Mouse (Mus musculus) spleen, postnatal 36 days (tissue): ENCODE results near the gene Rffl.
A peak's percentile ranks its signal among the peaks of the same experiment; 100 is the strongest.

Source experiments
- DNase-seq, 2 experiments: peaks; one replicate each; pipeline ENCODE4 v3.0.0; 2022; ENCODE audit warnings: low spot score in 2 of 2, mixed read lengths in 1 of 2

The Rffl gene

DNA sequence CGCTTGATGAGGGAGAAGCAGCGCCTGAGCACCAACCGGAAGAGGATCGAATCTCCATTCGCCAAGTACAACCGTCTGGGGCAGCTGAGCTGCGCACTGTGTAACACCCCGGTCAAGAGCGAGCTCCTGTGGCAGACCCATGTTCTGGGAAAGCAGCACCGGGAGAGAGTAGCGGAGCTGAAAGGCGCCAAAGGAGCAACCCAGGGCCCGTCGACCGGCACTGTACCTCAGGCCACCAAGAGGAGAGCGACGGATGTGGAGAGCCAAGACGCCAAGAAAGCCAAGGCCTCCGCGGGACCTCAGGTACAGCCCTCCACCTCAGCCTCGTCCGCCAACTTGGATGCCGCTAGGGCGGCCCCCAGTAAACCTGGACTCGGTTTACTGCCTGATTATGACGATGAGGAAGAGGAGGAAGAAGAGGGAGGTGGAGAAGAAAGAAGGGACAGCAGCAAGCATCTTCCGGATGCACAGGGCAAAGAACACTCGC, 106.5 kb downstream of the Rffl start:
- no peak for DNase-seq

DNA sequence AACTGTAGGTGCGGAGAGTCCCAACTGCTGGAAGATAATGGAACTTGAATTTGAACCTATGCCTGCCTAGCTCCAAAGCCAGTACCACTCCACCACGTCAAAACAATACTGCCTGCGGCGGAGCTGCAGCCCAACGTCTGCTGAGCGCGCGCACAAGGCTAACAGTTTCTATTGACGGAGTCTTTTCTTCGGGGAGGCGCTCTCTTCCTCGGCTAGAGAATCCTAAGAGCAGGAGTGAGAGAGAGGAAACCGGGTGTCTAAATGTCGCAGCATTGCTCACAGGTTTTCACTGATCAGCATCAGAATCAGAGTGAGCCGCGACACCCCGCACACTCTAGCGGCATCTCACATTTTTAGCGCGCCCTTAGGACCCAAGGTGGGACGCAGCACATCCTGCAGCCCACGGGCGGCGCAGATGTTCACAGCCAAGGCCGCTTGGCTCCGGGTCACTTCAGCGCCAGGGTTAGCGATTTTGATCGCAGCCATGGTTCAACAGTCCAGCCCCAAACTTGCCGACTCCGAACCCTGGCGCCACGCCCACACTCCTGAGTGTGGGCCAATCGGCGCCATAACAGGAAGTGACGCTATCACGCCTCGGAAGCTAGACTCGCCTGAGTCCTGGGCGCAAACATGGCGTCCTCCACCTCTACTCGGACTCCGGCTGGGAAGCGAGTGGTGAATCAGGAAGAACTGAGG, 107.1 kb downstream of the Rffl start, which contains the start of the genes Cct6b and Zfp830:
Gene Cct6b (minus strand): TSS at position 580 of the 696 bp plus-strand sequence.
Gene Zfp830 (plus strand): TSS at position 604 of the 696 bp plus-strand sequence.
- peak; percentile 91 to 94 for DNase-seq

DNA sequence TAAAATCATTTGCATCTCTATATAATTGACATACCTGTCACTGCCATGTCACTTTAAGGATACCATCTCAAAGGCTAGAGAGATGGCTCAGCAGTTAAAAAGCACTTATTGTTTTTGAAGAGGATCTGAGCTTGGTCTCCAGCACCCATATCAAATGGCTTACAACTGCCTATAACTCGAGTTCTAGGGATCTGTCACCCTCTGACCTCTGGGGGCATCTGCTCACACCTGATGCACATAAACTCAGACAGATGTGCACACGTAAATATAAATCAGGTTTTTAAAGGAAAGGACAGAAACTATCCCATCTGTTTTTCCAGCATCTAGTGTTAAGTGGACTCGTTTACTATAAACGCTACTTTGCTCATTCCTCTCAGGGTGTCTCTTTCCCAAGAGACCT, 107.7 kb downstream of the Rffl start:
- DNase-seq: no peak

DNA sequence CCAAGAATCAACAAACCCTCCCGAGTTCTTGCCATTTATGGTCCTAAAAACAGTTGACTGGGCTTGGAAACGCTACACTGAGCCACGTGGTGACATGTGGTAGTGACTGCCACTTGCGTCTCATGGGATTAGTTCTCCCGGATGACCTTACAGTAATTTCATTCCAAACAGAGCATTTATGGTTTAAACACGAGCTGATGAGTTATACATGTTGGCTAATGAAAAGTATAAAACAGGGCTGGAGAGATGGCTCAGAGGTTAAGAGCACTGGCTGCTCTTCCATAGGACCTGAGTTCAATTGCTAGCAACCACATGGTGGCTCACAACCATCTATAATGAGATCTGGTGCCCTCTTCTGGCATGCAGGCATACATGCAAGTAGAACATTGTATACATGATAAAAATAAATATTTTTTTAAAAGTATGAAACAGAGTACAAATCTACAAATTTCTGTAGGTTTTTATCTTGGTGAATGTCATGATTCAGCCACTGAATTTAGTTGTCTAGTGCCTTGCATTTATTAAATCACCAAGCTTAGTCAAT, 108.7 kb downstream of the Rffl start:
- DNase-seq: no peak

DNA sequence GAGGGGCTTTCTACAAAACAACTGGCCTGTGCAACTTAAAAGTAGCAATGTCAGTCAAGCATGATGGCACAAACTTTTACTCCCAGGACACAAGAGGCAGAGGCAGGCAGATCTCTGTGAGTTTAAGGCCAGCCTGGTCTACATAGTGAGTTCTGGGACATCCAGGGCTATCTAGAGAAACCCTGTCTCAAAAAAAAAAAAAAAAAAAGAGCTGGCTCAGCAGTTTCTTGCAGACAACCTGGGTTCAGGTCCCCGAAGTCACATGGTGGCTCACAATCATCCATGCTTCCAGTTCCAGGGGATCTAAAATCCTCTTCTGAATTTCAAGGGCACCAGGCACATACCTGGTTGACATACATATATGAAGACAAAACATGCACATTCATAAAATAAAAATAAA, 115.1 kb downstream of the Rffl start:
- no peak for DNase-seq
